In the genomic region with DNA sequence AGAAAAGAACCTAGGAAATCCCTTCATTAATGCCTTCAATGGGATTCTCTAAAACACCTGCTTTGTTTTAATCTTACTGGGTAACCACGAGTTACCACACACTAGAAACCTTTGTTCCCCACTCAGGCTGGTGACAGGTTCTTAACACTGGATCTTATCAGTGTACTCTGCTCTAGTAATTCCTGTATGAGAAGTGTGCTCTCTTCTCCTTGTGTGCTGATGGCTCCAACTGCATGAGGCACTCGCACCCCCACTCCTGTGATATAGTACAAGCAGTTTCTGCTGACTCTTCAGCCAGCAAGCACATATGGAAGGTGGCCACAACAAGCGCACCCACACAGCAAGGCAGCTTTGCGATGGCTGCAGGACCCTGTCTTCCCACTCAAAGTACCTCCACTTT, we compare ENCODE assay signal across 32 mouse cellular contexts. TPM values are rescaled to one million over a fixed set of nuclear protein-coding genes. Genes with fewer than 3 reads are reported as not detected.
"Had no signal": no experiment of that assay in that cellular context is flagged by ENCODE, and none has a peak within 500 bp of the region (broad histone marks: within the 10 kb centered on the region; RNA-seq: fewer than 3 reads in every experiment).

No protein-coding gene starts in this region.

- H3K4me3 ChIP-seq: heart, adult 2 months; heart, embryonic 13.5 days; heart, embryonic 15.5 days; hindbrain, embryonic 12.5 days; kidney, embryonic 15.5 days; limb, embryonic 10.5 days; limb, embryonic 12.5 days; liver, embryonic 13.5 days had no signal

- H3K27me3 ChIP-seq: heart, embryonic 13.5 days; heart, embryonic 15.5 days; hindbrain, embryonic 12.5 days; kidney, embryonic 15.5 days; limb, embryonic 12.5 days; liver, embryonic 13.5 days had no signal

- H3K4me2 ChIP-seq: heart, embryonic 11.5 days; heart, embryonic 13.5 days; heart, embryonic 15.5 days; hindbrain, embryonic 12.5 days; hindbrain, embryonic 14.5 days; kidney, embryonic 15.5 days; limb, embryonic 12.5 days; liver, embryonic 11.5 days; liver, embryonic 13.5 days had no signal

- H3K9me3 ChIP-seq: heart, embryonic 13.5 days; heart, embryonic 15.5 days; hindbrain, embryonic 12.5 days; kidney, embryonic 15.5 days; limb, embryonic 10.5 days; limb, embryonic 12.5 days; liver, embryonic 13.5 days had no signal

- H3K4me1 ChIP-seq: heart, embryonic 13.5 days; heart, embryonic 15.5 days; hindbrain, embryonic 12.5 days; kidney, embryonic 15.5 days; limb, embryonic 10.5 days; limb, embryonic 12.5 days; liver, embryonic 13.5 days had no signal

- ATAC-seq: forebrain, postnatal 0 days; hindbrain, embryonic 16.5 days; inflammation-experienced regulatory T-cells, adult 6 months had no signal

- H3K27ac ChIP-seq: heart, adult 2 months; heart, embryonic 13.5 days; heart, embryonic 15.5 days; hindbrain, embryonic 12.5 days; hindbrain, embryonic 14.5 days; kidney, embryonic 15.5 days; kidney, postnatal 0 days; limb, embryonic 10.5 days; limb, embryonic 12.5 days; liver, embryonic 13.5 days had no signal

- H3K9ac ChIP-seq: forebrain, postnatal 0 days; heart, embryonic 13.5 days; heart, embryonic 15.5 days; hindbrain, embryonic 12.5 days; hindbrain, embryonic 14.5 days; kidney, embryonic 15.5 days; limb, embryonic 12.5 days; liver, embryonic 13.5 days had no signal

- DNase-seq: forebrain, postnatal 0 days; gastrocnemius, postnatal 14 days; gastrocnemius, postnatal 36 days; heart, adult 11 months; heart, adult 2 months; heart, postnatal 14 days; heart, postnatal 36 days; kidney, adult 11 months; kidney, adult 9 months; kidney, postnatal 14 days; kidney, postnatal 36 days; layer of hippocampus, adult 9-11 months; layer of hippocampus, postnatal 36 days; liver; liver, embryonic 13.5 days had no signal

RNA-seq across cellular contexts. Expression of a gene that starts 24.8 kb away (rescaled TPM):
- polyA plus RNA-seq: liver, embryonic 11.5 days had no signal

RNA-seq across cellular contexts. Expression of a gene that starts 28.1 kb away (rescaled TPM):
- total RNA-seq: layer of hippocampus, postnatal 36 days; left cerebral cortex, adult 18-20 months; left cerebral cortex, adult 8-10 months; left cerebral cortex, postnatal 10 days; left cerebral cortex, postnatal 25 days had no signal
- polyA plus RNA-seq: frontal cortex, adult 2 months; hindbrain, embryonic 14.5 days; hindbrain, embryonic 16.5 days; inflammation-experienced regulatory T-cells, adult 6 months; limb, embryonic 10.5 days; liver, embryonic 13.5 days had no signal
